Mouse (Mus musculus): Measurements from ENCODE around the gene Nepro. TPM values are rescaled to one million over a fixed set of nuclear protein-coding genes. Genes with fewer than 3 reads are reported as not detected.

The Nepro gene
- polyA plus RNA-seq, 1 experiment from 2014 or later, result 2.3 TPM

DNA sequence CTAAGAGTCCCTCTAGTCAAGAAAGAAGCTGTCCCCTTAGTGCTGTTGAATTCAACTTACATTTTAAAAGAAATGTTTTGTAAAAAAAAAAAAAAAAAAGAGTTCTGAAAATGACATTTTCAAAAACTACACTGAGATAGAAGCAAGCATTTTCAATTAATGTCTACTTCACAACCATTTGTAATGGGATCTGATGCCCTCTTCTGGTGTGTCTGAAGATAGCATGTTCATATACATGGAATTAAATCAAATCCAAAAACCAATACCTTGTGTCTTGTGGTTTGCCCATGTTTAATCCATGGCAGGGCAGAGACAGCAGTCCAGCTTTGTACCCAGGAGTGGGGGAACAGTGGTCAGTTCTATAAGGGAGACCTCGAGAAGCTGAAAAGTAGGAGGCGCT, 6.3 kb upstream of the Nepro start:
- no peak for ATAC-seq
- H3K4me2 ChIP-seq (replicated peaks; ENCODE audit: low read depth), result no peak overlapping the region
- no peak overlapping the region for H3K9ac ChIP-seq (ENCODE audit: low read depth, low read length)
- no peaks in the 10 kb centered on the region for H3K4me1 ChIP-seq (replicated peaks; ENCODE audit: control insufficient read depth, insufficient read depth, low read length)
- no peak overlapping the region for H3K4me3 ChIP-seq (ENCODE audit: low read depth, low read length)
- no peaks in the 10 kb centered on the region for H3K9me3 ChIP-seq (ENCODE audit: control insufficient read depth)
- WGBS, result 85% methylated on average over 2 of the region's 2 CpGs
- no peak overlapping the region for H3K27ac ChIP-seq (ENCODE audit: low read depth, low read length)
- peaks cover 3% of the 10 kb centered on the region; the same call in 1 of the 2 replicates for H3K36me3 ChIP-seq (ENCODE audit: control insufficient read depth, insufficient read depth)
- H3K27me3 ChIP-seq (replicated peaks; ENCODE audit: control insufficient read depth, insufficient read depth, low read length), result no peaks in the 10 kb centered on the region
- peak; percentile 43 for TF ChIP-seq CTCF (IDR thresholded peaks at IDR 0.05; ENCODE audit: low read depth)

DNA sequence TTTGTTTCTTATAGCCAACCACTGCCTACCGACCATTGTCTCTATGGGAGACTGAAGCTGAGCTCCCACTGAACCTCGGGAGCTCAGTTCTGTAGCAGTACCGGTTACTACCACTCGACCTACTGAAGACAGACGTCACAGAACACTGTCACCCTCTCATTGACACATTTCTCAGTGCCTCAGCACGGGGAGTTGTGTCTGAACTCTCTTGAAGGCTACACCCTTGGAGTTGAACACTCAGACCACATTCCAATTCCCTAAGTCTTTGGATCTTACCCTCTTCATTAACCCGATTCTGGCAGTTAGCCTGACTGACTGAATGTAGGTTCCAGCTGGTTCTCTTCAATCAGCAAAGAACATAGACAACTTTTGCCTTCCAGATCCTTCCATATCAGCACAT, 4.8 kb upstream of the Nepro start:
- no peak for ATAC-seq
- peaks cover 3% of the 10 kb centered on the region; the same call in 1 of the 2 replicates for H3K36me3 ChIP-seq (ENCODE audit: control insufficient read depth, insufficient read depth)
- no peaks in the 10 kb centered on the region for H3K9me3 ChIP-seq (ENCODE audit: control insufficient read depth)
- H3K4me1 ChIP-seq (replicated peaks; ENCODE audit: control insufficient read depth, insufficient read depth, low read length), result peaks cover 3% of the 10 kb centered on the region
- H3K4me2 ChIP-seq (replicated peaks; ENCODE audit: low read depth), result no peak overlapping the region
- 74% methylated on average over 7 of the region's 7 CpGs for WGBS
- H3K4me3 ChIP-seq (ENCODE audit: low read depth, low read length), result no peak overlapping the region
- H3K27ac ChIP-seq (ENCODE audit: low read depth, low read length), result no peak overlapping the region
- no peaks in the 10 kb centered on the region for H3K27me3 ChIP-seq (replicated peaks; ENCODE audit: control insufficient read depth, insufficient read depth, low read length)
- TF ChIP-seq CTCF (IDR thresholded peaks at IDR 0.05; ENCODE audit: low read depth), result no peak
- no peak overlapping the region for H3K9ac ChIP-seq (ENCODE audit: low read depth, low read length)

- H3K4me1 ChIP-seq (replicated peaks; ENCODE audit: control insufficient read depth, insufficient read depth, low read length), result peaks cover 3% of the 10 kb centered on the region
- 85% methylated on average over 3 of the region's 3 CpGs for WGBS
- peak; percentile 69 for TF ChIP-seq CTCF (IDR thresholded peaks at IDR 0.05; ENCODE audit: low read depth)
- no peak overlapping the region for H3K4me2 ChIP-seq (replicated peaks; ENCODE audit: low read depth)
- H3K9me3 ChIP-seq (ENCODE audit: control insufficient read depth), result no peaks in the 10 kb centered on the region
- no peak overlapping the region for H3K9ac ChIP-seq (ENCODE audit: low read depth, low read length)
- ATAC-seq, result no peak
- H3K36me3 ChIP-seq (ENCODE audit: control insufficient read depth, insufficient read depth), result peaks cover 3% of the 10 kb centered on the region; the same call in 1 of the 2 replicates
- H3K27me3 ChIP-seq (replicated peaks; ENCODE audit: control insufficient read depth, insufficient read depth, low read length), result no peaks in the 10 kb centered on the region
- H3K27ac ChIP-seq (ENCODE audit: low read depth, low read length), result no peak overlapping the region
- H3K4me3 ChIP-seq (ENCODE audit: low read depth, low read length), result no peak overlapping the region
Observed at GRCm38 (mm10) chr16:44720518-44720917, 3.6 kb upstream of the Nepro start.

- Histone ChIP-seq H3K4me3 (ENCODE audit: low read depth, low read length) (no peak overlapping the region), H3K27ac (ENCODE audit: low read depth, low read length) (no peak overlapping the region), H3K4me1 (replicated peaks; ENCODE audit: control insufficient read depth, insufficient read depth, low read length) (peaks cover 3% of the 10 kb centered on the region), H3K4me2 (replicated peaks; ENCODE audit: low read depth) (no peak overlapping the region), H3K9me3 (ENCODE audit: control insufficient read depth) (no peaks in the 10 kb centered on the region), H3K36me3 (ENCODE audit: control insufficient read depth, insufficient read depth) (peaks cover 3% of the 10 kb centered on the region; the same call in 1 of the 2 replicates), H3K9ac (ENCODE audit: low read depth, low read length) (no peak overlapping the region), H3K27me3 (replicated peaks; ENCODE audit: control insufficient read depth, insufficient read depth, low read length) (no peaks in the 10 kb centered on the region)
- no peak for ATAC-seq
- 86% methylated on average over 2 of the region's 2 CpGs for WGBS
- TF ChIP-seq CTCF (IDR thresholded peaks at IDR 0.05; ENCODE audit: low read depth), result no peak
Observed at GRCm38 (mm10) chr16:44722666-44723065, 1.4 kb upstream of the Nepro start.

DNA sequence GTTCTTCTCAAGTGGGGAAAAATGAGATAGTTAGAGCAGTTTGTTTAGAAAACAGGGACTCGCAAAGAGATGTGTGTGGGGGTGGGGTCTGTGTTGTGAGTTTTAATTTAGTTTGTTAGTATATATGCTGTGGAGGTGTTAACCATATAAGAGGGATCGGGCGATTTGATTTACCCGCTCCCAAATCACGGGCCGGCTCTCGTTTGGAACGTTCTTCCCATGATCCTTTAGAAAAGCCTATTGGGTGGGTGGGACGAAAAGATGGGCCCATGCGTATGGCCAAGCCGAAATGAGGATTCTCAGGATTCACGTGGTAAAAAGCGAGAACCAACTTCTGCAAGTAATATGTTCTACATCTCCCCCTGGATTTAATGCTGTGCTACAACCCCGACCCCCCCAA, 746 bp downstream of the Nepro start:
- Histone ChIP-seq H3K9ac (ENCODE audit: low read depth, low read length) (peak overlapping the region; percentile 80), H3K4me3 (ENCODE audit: low read depth, low read length) (peak overlapping the region; percentile 84), H3K27ac (ENCODE audit: low read depth, low read length) (peak overlapping the region; percentile 88), H3K9me3 (ENCODE audit: control insufficient read depth) (no peaks in the 10 kb centered on the region), H3K4me1 (replicated peaks; ENCODE audit: control insufficient read depth, insufficient read depth, low read length) (peaks cover 3% of the 10 kb centered on the region), H3K36me3 (ENCODE audit: control insufficient read depth, insufficient read depth) (peaks cover 8% of the 10 kb centered on the region; the same call in 1 of the 2 replicates), H3K27me3 (replicated peaks; ENCODE audit: control insufficient read depth, insufficient read depth, low read length) (no peaks in the 10 kb centered on the region), H3K4me2 (replicated peaks; ENCODE audit: low read depth) (peak overlapping the region; percentile 86)
- peak; percentile 10; the same call in 1 of the 2 replicates for TF ChIP-seq CTCF (IDR thresholded peaks at IDR 0.05; ENCODE audit: low read depth)
- no peak for ATAC-seq
- 0% methylated on average over 14 of the region's 14 CpGs for WGBS

GRCm38 (mm10) chr16:44725286-44726223, 1.5 kb downstream of the Nepro start:
- peak overlapping the region; percentile 84 for H3K4me3 ChIP-seq (ENCODE audit: low read depth, low read length)
- H3K4me1 ChIP-seq (replicated peaks; ENCODE audit: control insufficient read depth, insufficient read depth, low read length), result peaks cover 3% of the 10 kb centered on the region
- peaks cover 15% of the 10 kb centered on the region; the same call in 1 of the 2 replicates for H3K36me3 ChIP-seq (ENCODE audit: control insufficient read depth, insufficient read depth)
- peak overlapping the region; percentile 86 for H3K4me2 ChIP-seq (replicated peaks; ENCODE audit: low read depth)
- WGBS, result 33% methylated on average over 14 of the region's 14 CpGs
- no peaks in the 10 kb centered on the region for H3K27me3 ChIP-seq (replicated peaks; ENCODE audit: control insufficient read depth, insufficient read depth, low read length)
- no peak overlapping the region for H3K27ac ChIP-seq (ENCODE audit: low read depth, low read length)
- no peaks in the 10 kb centered on the region for H3K9me3 ChIP-seq (ENCODE audit: control insufficient read depth)
- no peak for ATAC-seq
- peak; percentile 93 for TF ChIP-seq CTCF (IDR thresholded peaks at IDR 0.05; ENCODE audit: low read depth)
- H3K9ac ChIP-seq (ENCODE audit: low read depth, low read length), result peak overlapping the region; percentile 80

Measured in intestine, postnatal 0 days (tissue).